Mouse (Mus musculus) heart, embryonic 12.5 days (tissue): Measurements from ENCODE around the gene Gm17387. TPM values are rescaled to one million over a fixed set of nuclear protein-coding genes. Genes with fewer than 3 reads are reported as not detected.

Experiments
- ATAC-seq: fragments of 200-750 bp; cut with Nextera tagmentation; 2 replicates; pipeline ENCODE4 v1.8.0; 2017; ENCODE audit warnings: moderate TSS enrichment, moderate library complexity; ENCODE audit not compliant: insufficient number of reproducible peaks, low FRiP score
- H3K27ac ChIP-seq: fragments of 300-500 bp; sonication (generic); 2 replicates; pipeline ENCODE4 v1.5.1; 2016; ENCODE audit warnings: mild to moderate bottlenecking, moderate library complexity; ENCODE audit not compliant: poor library complexity, severe bottlenecking
- H3K27me3 ChIP-seq: fragments of 300-500 bp; sonication (generic); replicated peaks from 2 replicates; pipeline ENCODE4 v1.6.1; 2016; ENCODE audit warnings: mild to moderate bottlenecking, moderate library complexity
- H3K36me3 ChIP-seq: fragments of 300-500 bp; sonication (generic); 2 replicates; pipeline ENCODE4 v1.6.1; 2016; ENCODE audit warnings: mild to moderate bottlenecking, moderate library complexity
- H3K4me1 ChIP-seq: fragments of 300-500 bp; sonication (generic); replicated peaks from 2 replicates; pipeline ENCODE4 v1.6.1; 2016; ENCODE audit warnings: mild to moderate bottlenecking
- H3K4me2 ChIP-seq: fragments of 300-500 bp; sonication (generic); 2 replicates; pipeline ENCODE4 v1.6.1; 2016; ENCODE audit warnings: mild to moderate bottlenecking, moderate library complexity
- H3K4me3 ChIP-seq: fragments of 300-500 bp; sonication (generic); 2 replicates; pipeline ENCODE4 v1.5.1; 2016; ENCODE audit warnings: mild to moderate bottlenecking
- H3K9ac ChIP-seq: fragments of 300-500 bp; sonication (generic); 2 replicates; pipeline ENCODE4 v1.6.1; 2016; ENCODE audit warnings: mild to moderate bottlenecking, moderate library complexity
- H3K9me3 ChIP-seq: fragments of 300-500 bp; sonication (generic); replicated peaks from 2 replicates; pipeline ENCODE4 v1.6.1; 2016; ENCODE audit warnings: mild to moderate bottlenecking, moderate library complexity
- WGBS: fragments of 180-500 bp; shearing (Covaris S2); methylation state at CpG from one replicate; pipeline ENCODE4 v1.1.7; 2016; 5-methylcytosine and 5-hydroxymethylcytosine counted together
- polyA plus RNA-seq: library from polyadenylated mRNA; unstranded; fragments of >200 nt; fragmentation: Nextera tagmentation; extraction: Ambion mirVana; gene quantifications from 2 replicates; pipeline ENCODE4 v1.2.1, GENCODE M21; 2016

Gm17387 gene
- polyA plus RNA-seq, 1 experiment from 2014 or later, result not detected

DNA sequence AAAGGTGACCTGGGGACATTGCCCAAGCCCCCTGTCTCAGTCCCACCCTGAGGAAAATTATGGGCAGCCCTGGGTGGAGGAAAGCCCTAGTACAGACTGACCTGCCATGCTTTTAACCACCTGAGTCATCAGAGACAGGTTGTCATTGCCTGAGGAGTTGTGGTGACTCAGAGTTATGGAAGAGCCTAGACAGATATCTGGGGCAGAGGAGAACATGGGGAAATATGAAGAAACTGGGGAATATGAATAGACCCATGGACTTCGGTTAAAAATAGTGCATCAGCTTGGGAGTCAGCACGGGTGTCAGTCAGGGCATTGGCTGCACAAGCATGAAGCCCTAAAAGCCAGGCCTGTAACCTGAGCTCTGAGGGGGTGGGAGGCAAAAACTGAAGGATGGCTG lies 20.4 kb downstream of the Gm17387 start:
- Histone ChIP-seq H3K36me3 (no peaks in the 10 kb centered on the region), H3K4me2 (no peak overlapping the region), H3K27me3 (peaks cover 19% of the 10 kb centered on the region; the same call in 1 of the 2 replicates), H3K4me3 (no peak overlapping the region), H3K9ac (no peak overlapping the region), H3K27ac (no peak overlapping the region), H3K4me1 (peaks cover 19% of the 10 kb centered on the region), H3K9me3 (no peaks in the 10 kb centered on the region; the same call in 1 of the 2 replicates)
- ATAC-seq, result no peak
- WGBS, result 67% methylated on average over 2 of the region's 2 CpGs

DNA sequence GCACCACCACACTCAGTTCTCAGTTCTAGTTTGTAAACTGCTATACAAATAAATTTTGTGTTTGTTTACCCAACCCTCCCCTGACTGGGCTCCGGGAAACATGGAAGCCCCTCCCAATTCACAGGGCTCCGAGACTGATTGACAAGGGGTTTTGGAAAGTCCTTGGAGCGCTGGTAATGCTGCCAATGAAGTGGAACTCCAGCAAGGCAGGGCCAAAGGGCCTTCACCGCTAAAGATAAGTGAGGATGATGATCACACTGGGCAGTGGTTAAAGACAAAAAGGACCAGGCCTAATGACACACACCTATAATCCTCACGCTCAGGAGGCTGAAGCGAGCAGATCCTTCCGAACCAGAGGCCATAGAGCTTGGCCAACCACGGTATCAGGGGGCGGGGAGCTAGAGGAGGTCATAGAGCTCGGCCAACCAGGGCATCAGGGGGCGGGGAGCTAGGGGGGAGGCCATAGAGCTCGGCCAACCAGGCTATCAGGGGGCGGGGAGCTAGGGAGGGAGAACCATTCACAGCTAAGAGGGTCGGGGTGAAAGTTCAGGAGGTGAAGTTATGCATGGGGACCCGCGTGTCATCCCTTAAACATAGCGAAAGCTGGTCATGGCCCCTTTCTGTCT lies 22.2 kb downstream of the Gm17387 start:
- Histone ChIP-seq H3K4me1 (peaks cover 19% of the 10 kb centered on the region), H3K36me3 (no peaks in the 10 kb centered on the region), H3K27ac (no peak overlapping the region), H3K4me2 (no peak overlapping the region), H3K9me3 (no peaks in the 10 kb centered on the region; the same call in 1 of the 2 replicates), H3K9ac (no peak overlapping the region), H3K27me3 (peaks cover 31% of the 10 kb centered on the region; the same call in 1 of the 2 replicates), H3K4me3 (no peak overlapping the region)
- 45% methylated on average over 17 of the region's 17 CpGs for WGBS
- no peak for ATAC-seq

DNA sequence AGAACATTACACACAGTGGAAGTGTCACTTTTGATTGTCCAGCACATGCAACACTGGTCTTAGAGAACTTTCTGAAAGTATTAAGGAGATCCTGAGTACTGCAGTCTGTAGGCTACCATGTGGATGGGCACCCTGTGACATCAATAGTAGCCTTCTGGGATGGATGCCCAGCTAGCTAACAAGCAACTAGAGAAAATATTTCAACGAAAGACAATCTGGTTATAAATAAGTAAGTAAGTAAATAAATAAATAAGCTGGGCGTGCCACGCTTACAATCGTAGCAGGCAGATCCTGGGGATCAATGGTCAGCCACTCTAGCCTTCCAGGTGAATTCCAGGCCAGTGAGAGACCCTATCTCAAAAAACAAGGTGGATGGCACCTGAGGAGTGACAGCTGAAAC lies 23.1 kb downstream of the Gm17387 start:
- Histone ChIP-seq H3K4me1 (peaks cover 16% of the 10 kb centered on the region), H3K27me3 (peaks cover 28% of the 10 kb centered on the region; the same call in 1 of the 2 replicates), H3K9ac (no peak overlapping the region), H3K27ac (no peak overlapping the region), H3K4me3 (no peak overlapping the region), H3K36me3 (no peaks in the 10 kb centered on the region), H3K9me3 (no peaks in the 10 kb centered on the region; the same call in 1 of the 2 replicates), H3K4me2 (no peak overlapping the region)
- 86% methylated on average over 4 of the region's 4 CpGs for WGBS
- ATAC-seq, result no peak

DNA sequence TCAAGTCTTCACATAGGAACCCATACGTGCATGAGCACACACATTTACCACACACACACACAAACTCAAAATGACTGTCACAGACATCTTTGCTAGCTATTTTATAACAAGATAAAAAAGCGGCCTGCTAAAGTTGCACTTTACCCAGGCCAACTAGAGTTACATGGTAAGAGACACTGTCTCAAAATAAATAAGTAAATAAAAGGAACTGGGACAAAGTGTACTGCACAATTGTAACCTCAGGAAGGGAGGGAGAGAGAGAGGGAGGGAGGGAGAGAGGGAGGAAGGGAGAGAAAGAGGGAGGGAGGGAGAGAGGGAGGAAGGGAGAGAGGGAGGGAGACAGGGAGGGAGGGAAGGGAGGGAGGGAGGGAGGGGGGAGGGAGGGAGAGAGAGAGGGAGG lies 23.5 kb downstream of the Gm17387 start:
- ATAC-seq, result no peak
- WGBS, result 81% methylated on average over 2 of the region's 2 CpGs

DNA sequence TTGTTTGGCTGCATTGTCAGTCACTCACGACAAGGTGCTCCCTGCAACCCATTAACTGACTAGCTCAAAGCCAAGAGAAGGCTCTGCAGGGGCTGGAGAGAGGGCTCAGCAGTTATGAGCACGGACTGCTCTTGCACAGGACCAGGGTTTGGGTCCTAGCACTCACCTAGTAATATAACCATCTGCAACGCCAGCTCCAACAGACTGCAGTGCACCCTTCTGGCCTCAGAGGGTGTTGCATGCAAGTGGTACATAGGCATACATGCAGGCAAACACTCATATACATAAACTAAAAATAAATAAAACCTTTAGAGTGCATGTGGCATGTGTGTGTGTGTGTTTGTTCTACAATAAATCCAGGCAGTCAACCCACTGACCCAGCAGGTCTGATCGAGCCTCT lies 26.9 kb downstream of the Gm17387 start:
- H3K4me1 ChIP-seq, result 0 out of 2 replicates have a peak, but pooled peaks cover 3% of the 10 kb centered on the region
- H3K36me3 ChIP-seq, result no peaks in the 10 kb centered on the region
- H3K27ac ChIP-seq, result no peak overlapping the region
- H3K9ac ChIP-seq, result no peak overlapping the region
- H3K4me2 ChIP-seq, result no peak overlapping the region
- H3K4me3 ChIP-seq, result no peak overlapping the region
- peaks cover 62% of the 10 kb centered on the region for H3K27me3 ChIP-seq
- no peak for ATAC-seq
- H3K9me3 ChIP-seq, result no peaks in the 10 kb centered on the region
- WGBS, result 74% methylated on average over 4 of the region's 4 CpGs

More for the DNA sequence above, 23.5 kb downstream of the Gm17387 start:
- Histone ChIP-seq H3K27ac (no peak overlapping the region), H3K4me1 (peaks cover 12% of the 10 kb centered on the region), H3K4me3 (no peak overlapping the region), H3K36me3 (no peaks in the 10 kb centered on the region), H3K27me3 (peaks cover 30% of the 10 kb centered on the region; the same call in 1 of the 2 replicates), H3K4me2 (no peak overlapping the region), H3K9ac (no peak overlapping the region), H3K9me3 (no peaks in the 10 kb centered on the region; the same call in 1 of the 2 replicates)

DNA sequence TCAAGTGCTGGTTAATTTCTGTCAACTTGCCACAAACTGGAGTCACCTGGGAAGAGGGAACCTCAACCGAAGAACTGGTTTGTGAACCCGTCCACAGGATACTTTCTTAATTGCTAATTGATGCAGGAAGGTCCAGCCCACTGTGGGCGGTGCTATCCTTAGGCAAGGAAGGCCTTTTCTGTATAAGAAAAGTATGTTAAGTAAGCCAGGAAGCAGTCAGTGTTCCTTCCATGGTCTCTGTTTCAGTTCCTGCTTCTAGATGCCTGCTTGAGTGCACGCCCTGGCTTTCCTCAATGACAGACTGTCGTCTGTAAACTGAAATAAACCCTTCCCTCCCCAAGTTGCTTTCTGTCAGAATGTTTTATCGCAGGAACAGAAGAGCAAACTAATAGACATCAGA lies 28.0 kb downstream of the Gm17387 start:
- peaks cover 70% of the 10 kb centered on the region for H3K27me3 ChIP-seq
- H3K4me3 ChIP-seq, result no peak overlapping the region
- ATAC-seq, result no peak
- no peak overlapping the region for H3K27ac ChIP-seq
- H3K9ac ChIP-seq, result no peak overlapping the region
- no peak overlapping the region for H3K4me2 ChIP-seq
- H3K4me1 ChIP-seq, result 0 out of 2 replicates have a peak, but pooled peaks cover 8% of the 10 kb centered on the region
- WGBS, result 82% methylated on average over 6 of the region's 6 CpGs
- H3K9me3 ChIP-seq, result no peaks in the 10 kb centered on the region
- no peaks in the 10 kb centered on the region for H3K36me3 ChIP-seq

DNA sequence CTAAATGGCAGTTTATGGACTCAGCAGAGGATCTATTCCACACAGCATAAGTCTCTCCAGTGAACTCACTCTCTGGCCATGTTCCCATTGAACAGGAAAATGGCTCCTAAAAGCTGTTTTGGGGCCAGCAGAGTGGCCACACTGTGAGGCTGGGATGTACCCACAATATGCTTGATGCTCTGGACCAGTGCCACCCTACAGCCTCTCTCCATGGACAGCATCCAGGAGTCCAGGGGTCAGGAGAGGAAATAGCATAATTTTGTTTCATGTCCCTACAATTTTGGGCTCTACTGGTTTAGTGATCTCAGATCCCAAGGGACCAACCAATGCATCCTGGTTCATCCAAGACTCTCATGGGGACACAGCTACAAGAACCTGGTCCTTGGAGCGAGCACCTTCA lies 28.6 kb downstream of the Gm17387 start:
- WGBS, result 69% methylated on average over 1 of the region's 1 CpGs
- Histone ChIP-seq H3K9me3 (no peaks in the 10 kb centered on the region), H3K4me3 (no peak overlapping the region), H3K27me3 (peaks cover 75% of the 10 kb centered on the region), H3K27ac (no peak overlapping the region), H3K4me2 (no peak overlapping the region), H3K4me1 (0 out of 2 replicates have a peak, but pooled peaks cover 8% of the 10 kb centered on the region), H3K9ac (no peak overlapping the region), H3K36me3 (no peaks in the 10 kb centered on the region)
- no peak for ATAC-seq

DNA sequence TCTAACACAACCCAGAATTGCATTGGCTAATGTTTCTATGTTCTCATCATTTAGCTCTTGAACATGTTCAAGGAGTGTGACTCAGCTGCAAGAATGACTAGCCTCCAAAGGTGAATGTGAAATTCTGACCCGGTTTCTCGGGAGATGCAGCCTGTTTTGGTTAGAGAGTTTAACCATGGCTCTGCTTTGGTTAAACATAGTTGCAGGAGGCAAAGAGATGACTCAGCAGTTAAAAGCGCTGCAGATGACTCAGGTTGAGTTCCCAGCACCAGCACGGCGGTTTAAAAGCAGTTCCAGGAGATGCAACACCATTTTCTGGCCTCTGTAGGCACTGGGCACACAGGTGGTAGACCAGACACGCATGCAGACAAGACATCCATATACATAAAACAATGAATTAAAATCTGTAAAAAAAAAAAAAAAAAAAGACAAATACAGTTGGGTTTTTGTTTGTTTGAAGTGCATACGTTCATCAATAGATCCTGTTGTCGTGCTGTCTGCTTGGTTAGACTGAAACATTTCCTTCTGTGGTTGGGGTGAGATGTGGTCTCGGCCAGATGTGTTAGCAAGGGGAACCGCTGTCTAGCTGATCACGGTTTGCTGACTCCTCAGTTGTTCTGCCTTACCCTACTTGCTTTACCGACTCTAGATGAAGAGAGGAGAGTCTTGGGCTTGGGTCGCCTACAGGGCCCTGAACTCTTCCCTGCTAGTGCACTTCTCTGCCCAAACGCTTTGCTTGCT lies 29.8 kb downstream of the Gm17387 start:
- Histone ChIP-seq H3K36me3 (no peaks in the 10 kb centered on the region), H3K27ac (no peak overlapping the region), H3K27me3 (peaks cover 85% of the 10 kb centered on the region), H3K9me3 (no peaks in the 10 kb centered on the region), H3K9ac (no peak overlapping the region), H3K4me1 (0 out of 2 replicates have a peak, but pooled peaks cover 8% of the 10 kb centered on the region), H3K4me2 (no peak overlapping the region), H3K4me3 (no peak overlapping the region)
- ATAC-seq, result no peak
- WGBS, result 80% methylated on average over 14 of the region's 14 CpGs

DNA sequence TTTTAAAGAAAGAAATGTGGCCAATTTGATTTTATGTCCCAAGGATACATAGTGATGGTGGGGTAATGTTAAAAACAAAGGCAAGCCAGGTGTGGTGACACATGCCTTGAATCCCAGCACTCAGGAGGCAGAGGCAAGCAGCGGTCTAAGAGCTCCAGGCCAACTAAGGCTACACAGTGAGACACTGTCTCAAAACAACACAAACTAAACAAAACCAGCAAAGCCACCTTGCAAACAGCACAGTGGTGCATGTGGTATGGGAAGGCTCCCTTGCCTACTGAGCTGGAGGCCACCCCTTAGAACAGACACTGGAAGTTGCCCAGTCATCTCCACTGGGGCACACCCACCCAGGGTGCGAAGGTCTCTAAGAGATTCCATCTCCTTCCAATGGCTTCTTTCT lies 31.0 kb downstream of the Gm17387 start:
- ATAC-seq, result no peak
- 67% methylated on average over 2 of the region's 2 CpGs for WGBS
- peaks cover 88% of the 10 kb centered on the region for H3K27me3 ChIP-seq

DNA sequence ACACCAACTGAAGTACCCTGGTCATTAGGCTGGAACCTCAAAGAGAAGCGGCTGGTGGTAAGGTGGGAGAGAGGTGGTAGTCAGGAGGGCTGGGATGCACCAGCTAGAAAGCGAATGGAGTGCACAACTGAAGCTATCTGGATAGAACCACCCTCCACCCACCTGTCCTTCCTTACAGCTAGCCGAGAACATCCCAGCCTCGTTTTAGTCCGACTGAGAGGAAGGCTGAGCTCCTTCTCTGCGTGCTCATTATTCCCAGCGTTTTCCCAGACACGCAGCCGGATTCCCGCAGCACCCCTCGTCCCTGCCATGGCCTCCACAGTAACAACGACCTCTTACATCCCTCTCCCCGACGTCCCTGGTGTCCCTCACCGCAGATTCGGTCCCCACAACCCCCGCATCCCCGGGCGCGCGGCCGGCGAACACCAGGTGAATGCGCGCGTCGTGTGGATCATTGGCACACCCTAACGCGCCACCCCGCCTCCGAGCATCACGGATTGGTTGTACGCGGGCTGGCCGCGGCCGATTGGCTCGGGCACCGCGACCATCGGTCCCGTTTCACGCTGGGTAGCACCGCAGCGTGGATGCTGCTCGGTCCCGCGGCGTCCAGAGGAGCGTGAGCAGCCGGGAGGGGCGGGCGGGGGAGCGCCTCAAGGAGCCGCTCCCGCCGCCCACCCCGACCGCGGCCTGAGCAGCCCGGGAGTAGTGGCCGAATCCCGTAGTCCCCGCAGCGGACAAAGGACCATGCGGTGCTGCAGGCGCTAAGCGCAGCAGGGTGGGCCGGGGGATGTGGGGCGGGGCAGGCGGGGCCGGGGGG lies 31.7 kb downstream of the Gm17387 start, which contains the start of gene B4galnt4:
B4galnt4 (plus strand) TSS at position 679 of the 817 bp plus-strand sequence.
- Histone ChIP-seq H3K27me3 (peaks cover 90% of the 10 kb centered on the region), H3K36me3 (no peaks in the 10 kb centered on the region)

More for the DNA sequence above, 31.0 kb downstream of the Gm17387 start:
- Histone ChIP-seq H3K27ac (no peak overlapping the region), H3K4me1 (0 out of 2 replicates have a peak, but pooled peaks cover 8% of the 10 kb centered on the region), H3K9me3 (no peaks in the 10 kb centered on the region), H3K9ac (no peak overlapping the region), H3K4me2 (peak overlapping the region; percentile 88), H3K4me3 (peak overlapping the region; percentile 59; the same call in 1 of the 2 replicates), H3K36me3 (no peaks in the 10 kb centered on the region)

More for the DNA sequence above, 31.7 kb downstream of the Gm17387 start, which contains the start of gene B4galnt4:
- Histone ChIP-seq H3K9me3 (no peaks in the 10 kb centered on the region), H3K4me1 (0 out of 2 replicates have a peak, but pooled peaks cover 8% of the 10 kb centered on the region), H3K9ac (peak within 1 kb of the TSS; percentile 55), H3K4me2 (peak within 1 kb of the TSS; percentile 88), H3K4me3 (peak within 1 kb of the TSS; percentile 59), H3K27ac (no peak within 1 kb of the TSS)
- peak; percentile 67 for ATAC-seq
- WGBS, result under 1% methylated on average over 64 of the region's 72 CpGs
